Mouse (Mus musculus) myocyte (in vitro differentiated cells): ENCODE results near the gene Syt6.

Source experiments
- CEBPB ChIP-seq: IDR thresholded peaks from 2 replicates; pipeline ENCODE4 v1.6.1; 2011; ENCODE audit warnings: mild to moderate bottlenecking, moderate library complexity; ENCODE audit not compliant: poor library complexity, insufficient read depth, severe bottlenecking
- E2F4 ChIP-seq: IDR thresholded peaks from one replicate; pipeline ENCODE4 v1.6.1; 2011; ENCODE audit warnings: mild to moderate bottlenecking, control low read depth, moderate library complexity; ENCODE audit not compliant: insufficient read depth
- MYOG ChIP-seq, 3 experiments: IDR thresholded peaks; one replicate each; pipeline ENCODE4 v1.6.1; 2011; ENCODE audit warnings: control low read depth in 2 of 3, low read depth in 2 of 3, mild to moderate bottlenecking in 2 of 3; ENCODE audit not compliant: insufficient read length in 2 of 3, control insufficient read depth in 1 of 3, insufficient read depth in 1 of 3
- POLR2A ChIP-seq: IDR thresholded peaks from one replicate; pipeline ENCODE4 v1.6.1; 2011; ENCODE audit warnings: low read depth, mild to moderate bottlenecking, control low read depth, moderate library complexity; ENCODE audit not compliant: insufficient read length
- POLR2AphosphoS2 ChIP-seq: IDR thresholded peaks from one replicate; pipeline ENCODE4 v1.6.1; 2011; ENCODE audit warnings: low read depth, control low read depth; ENCODE audit not compliant: insufficient read length
- SRF ChIP-seq: IDR thresholded peaks from one replicate; pipeline ENCODE4 v1.6.1; 2011; ENCODE audit warnings: low read depth; ENCODE audit not compliant: control insufficient read depth, insufficient read length
- USF1 ChIP-seq: IDR thresholded peaks from one replicate; pipeline ENCODE4 v1.6.1; 2011; ENCODE audit warnings: low read depth, mild to moderate bottlenecking, control low read depth, moderate library complexity

DNA sequence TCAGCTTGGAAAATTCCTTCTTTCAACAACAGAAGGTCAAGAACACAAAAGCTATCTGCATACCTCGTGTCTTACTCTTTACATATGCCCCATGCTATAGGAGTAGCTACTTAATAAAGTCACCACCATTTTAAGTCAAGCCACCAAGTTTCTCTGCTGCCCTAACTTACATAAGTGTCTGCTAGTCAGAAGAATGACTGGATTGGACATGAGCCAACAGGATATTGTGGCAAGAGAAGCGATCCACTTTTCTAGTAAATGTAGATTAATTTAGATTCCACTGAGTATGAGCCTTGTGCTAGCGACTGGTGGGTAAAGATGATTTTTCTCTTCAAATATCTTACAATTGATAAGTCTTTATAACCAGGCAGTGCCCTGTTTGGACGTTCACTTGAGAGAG lies 58.8 kb downstream of the Syt6 start:
- TF ChIP-seq POLR2AphosphoS2: no peak
- TF ChIP-seq E2F4: no peak
- no peak for TF ChIP-seq POLR2A
- TF ChIP-seq MYOG (IDR thresholded peaks at IDR 0.05; ENCODE audit: control insufficient read depth in 1 of 3, insufficient read depth in 1 of 3, insufficient read length in 2 of 3, low read depth in 2 of 3): no peak
- no peak for TF ChIP-seq CEBPB
- TF ChIP-seq SRF: no peak
- TF ChIP-seq USF1: no peak
